Mouse (Mus musculus): ENCODE measurements around the gene Muc3. TPM values are rescaled to one million over a fixed set of nuclear protein-coding genes. Genes with fewer than 3 reads are reported as not detected.

Muc3 gene
- polyA plus RNA-seq, 1 experiment from 2014 or later, result not detected

DNA sequence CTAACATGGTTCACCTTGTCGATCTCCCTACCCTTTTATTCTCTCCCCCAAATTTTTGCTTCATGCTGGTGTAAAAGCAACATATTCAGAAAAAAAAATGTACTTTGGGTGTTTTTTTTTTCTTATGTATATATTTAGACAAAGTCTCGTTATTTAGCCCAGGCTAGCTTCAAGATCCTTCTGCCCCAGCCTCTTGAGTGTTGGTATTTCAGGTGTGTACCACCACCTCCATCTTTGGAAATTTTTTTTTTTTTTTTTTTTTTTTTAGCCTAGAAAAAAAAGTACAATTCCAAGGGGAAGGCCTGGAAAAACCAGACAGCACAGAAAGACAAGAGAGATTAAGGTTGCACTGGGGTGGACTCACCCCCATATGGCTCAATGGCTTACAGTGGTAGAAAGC lies 32.1 kb downstream of the Muc3 start:
- peaks cover 32% of the 10 kb centered on the region for H3K9me3 ChIP-seq (replicated peaks; ENCODE audit: control insufficient read depth, low read length)
- peaks cover 30% of the 10 kb centered on the region for H3K36me3 ChIP-seq (ENCODE audit: control insufficient read depth, insufficient read depth)
- peak overlapping the region; percentile 81 for H3K4me3 ChIP-seq (ENCODE audit: low read depth, low read length)
- no peak for ATAC-seq (ENCODE audit: low read depth)
- peak overlapping the region; percentile 99 for H3K27ac ChIP-seq (ENCODE audit: low read length)
- peak overlapping the region; percentile 85 for H3K9ac ChIP-seq (ENCODE audit: low read depth, low read length)
- H3K27me3 ChIP-seq (ENCODE audit: control insufficient read depth, insufficient read depth, low read depth, low read length), result no peaks in the 10 kb centered on the region
- 63% methylated on average over 2 of the region's 2 CpGs for WGBS (ENCODE audit: insufficient replicate concordance)
- peak overlapping the region; percentile 79 for H3K4me2 ChIP-seq (ENCODE audit: low read depth, low read length)
- peaks cover 24% of the 10 kb centered on the region for H3K4me1 ChIP-seq (ENCODE audit: control insufficient read depth, low read depth, low read length)

DNA sequence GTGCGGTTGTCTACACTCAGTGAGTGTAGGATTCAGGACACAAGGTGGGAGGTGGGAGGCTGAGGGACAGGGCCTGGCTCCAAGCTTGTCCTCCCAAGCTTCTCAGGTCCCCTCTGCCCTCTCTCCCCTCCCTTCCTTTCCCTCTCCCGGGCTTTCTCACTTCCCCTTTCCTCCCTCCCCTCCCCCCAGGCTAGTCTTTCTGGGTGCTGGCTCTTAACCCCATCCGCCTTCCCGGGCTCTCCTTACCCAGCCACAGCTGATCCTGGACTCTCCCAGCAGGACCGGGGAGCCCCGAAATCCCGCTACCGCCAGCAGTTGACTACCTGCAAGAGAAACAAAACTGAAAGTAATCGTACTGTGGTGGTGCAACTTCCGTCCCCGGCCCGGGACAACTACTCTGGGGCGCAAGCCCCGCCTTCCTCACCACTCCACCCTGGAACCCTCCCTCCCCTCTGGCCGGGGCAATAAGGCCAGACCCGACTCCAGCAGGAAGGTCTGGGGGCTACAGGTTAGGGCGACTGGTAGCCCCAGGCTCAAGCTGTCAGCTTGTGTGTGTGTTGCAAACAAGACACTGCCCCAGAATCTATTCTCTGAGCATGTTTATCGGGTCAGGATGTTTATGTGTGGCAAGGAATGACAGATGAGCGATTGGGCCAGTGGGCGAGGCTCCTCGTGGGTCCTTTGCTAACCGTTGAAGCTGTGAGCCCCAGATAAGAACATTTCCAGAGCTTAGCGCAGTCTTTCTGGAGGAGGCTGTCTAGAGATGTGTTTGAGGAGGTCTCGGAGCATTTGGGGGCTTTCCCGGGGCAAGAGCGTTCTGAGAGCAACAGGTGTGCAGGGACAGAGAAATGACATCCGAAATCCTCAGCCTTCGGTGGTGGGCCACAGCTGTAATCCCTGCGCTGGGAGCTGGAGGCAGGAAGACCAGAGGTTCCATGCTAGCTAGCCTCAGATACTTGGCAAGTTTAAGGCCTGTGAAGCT lies 33.0 kb downstream of the Muc3 start, which contains the start of gene Trim56:
Gene Trim56 (minus strand): TSS at position 344 of the 982 bp plus-strand sequence.
- 4% methylated on average over 29 of the region's 29 CpGs for WGBS (ENCODE audit: insufficient replicate concordance)
- H3K9ac ChIP-seq (ENCODE audit: low read depth, low read length), result peak within 1 kb of the TSS; percentile 85
- peak within 1 kb of the TSS; percentile 79 for H3K4me2 ChIP-seq (ENCODE audit: low read depth, low read length)
- peaks cover 40% of the 10 kb centered on the region for H3K9me3 ChIP-seq (replicated peaks; ENCODE audit: control insufficient read depth, low read length)
- peaks cover 24% of the 10 kb centered on the region for H3K4me1 ChIP-seq (ENCODE audit: control insufficient read depth, low read depth, low read length)
- ATAC-seq (ENCODE audit: low read depth), result peak; percentile 93
- H3K27me3 ChIP-seq (ENCODE audit: control insufficient read depth, insufficient read depth, low read depth, low read length), result no peaks in the 10 kb centered on the region
- peak within 1 kb of the TSS; percentile 81 for H3K4me3 ChIP-seq (ENCODE audit: low read depth, low read length)
- H3K36me3 ChIP-seq (ENCODE audit: control insufficient read depth, insufficient read depth), result peaks cover 38% of the 10 kb centered on the region
- peak within 1 kb of the TSS; percentile 99 for H3K27ac ChIP-seq (ENCODE audit: low read length)

DNA sequence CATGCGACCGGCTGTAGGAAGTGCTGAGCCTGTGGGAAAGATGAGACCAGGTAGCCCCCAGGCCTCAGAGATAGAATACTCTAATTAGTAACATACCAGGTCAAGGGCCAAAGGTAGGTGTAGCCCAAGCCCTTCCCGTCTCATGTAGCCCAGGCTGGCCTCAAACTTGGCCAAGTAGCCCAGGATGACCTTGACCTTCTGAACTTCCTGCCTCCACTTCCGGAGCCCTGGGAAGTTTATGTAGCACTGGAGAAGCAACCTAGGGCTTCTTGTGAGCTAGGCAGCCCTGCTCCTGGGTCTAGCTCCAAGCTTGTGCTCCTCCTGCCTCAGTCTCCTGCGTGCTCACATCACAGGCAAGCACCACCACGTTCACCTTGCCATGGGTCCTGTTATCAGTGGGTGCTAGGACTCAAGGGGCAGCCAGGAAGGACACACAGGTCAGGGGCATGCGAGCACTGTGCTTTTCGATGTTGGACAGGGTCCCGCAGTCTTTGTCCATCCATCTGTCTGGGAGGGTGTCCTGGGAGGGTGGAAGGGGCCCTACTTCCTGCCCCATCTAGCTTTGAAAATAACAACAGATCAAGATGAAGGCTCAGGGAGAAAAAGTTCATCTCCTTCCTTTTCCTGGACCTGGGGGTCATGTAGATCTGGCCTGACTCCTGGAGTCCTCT lies 34.1 kb downstream of the Muc3 start:
- peaks cover 49% of the 10 kb centered on the region for H3K36me3 ChIP-seq (ENCODE audit: control insufficient read depth, insufficient read depth)
- WGBS (ENCODE audit: insufficient replicate concordance), result 56% methylated on average over 9 of the region's 9 CpGs
- H3K27ac ChIP-seq (ENCODE audit: low read length), result peak overlapping the region; percentile 99
- peak overlapping the region; percentile 79 for H3K4me2 ChIP-seq (ENCODE audit: low read depth, low read length)
- peak overlapping the region; percentile 81 for H3K4me3 ChIP-seq (ENCODE audit: low read depth, low read length)
- H3K9ac ChIP-seq (ENCODE audit: low read depth, low read length), result peak overlapping the region; percentile 85
- no peaks in the 10 kb centered on the region for H3K27me3 ChIP-seq (ENCODE audit: control insufficient read depth, insufficient read depth, low read depth, low read length)
- no peak for ATAC-seq (ENCODE audit: low read depth)
- peaks cover 51% of the 10 kb centered on the region for H3K9me3 ChIP-seq (replicated peaks; ENCODE audit: control insufficient read depth, low read length)
- H3K4me1 ChIP-seq (ENCODE audit: control insufficient read depth, low read depth, low read length), result peaks cover 24% of the 10 kb centered on the region

DNA sequence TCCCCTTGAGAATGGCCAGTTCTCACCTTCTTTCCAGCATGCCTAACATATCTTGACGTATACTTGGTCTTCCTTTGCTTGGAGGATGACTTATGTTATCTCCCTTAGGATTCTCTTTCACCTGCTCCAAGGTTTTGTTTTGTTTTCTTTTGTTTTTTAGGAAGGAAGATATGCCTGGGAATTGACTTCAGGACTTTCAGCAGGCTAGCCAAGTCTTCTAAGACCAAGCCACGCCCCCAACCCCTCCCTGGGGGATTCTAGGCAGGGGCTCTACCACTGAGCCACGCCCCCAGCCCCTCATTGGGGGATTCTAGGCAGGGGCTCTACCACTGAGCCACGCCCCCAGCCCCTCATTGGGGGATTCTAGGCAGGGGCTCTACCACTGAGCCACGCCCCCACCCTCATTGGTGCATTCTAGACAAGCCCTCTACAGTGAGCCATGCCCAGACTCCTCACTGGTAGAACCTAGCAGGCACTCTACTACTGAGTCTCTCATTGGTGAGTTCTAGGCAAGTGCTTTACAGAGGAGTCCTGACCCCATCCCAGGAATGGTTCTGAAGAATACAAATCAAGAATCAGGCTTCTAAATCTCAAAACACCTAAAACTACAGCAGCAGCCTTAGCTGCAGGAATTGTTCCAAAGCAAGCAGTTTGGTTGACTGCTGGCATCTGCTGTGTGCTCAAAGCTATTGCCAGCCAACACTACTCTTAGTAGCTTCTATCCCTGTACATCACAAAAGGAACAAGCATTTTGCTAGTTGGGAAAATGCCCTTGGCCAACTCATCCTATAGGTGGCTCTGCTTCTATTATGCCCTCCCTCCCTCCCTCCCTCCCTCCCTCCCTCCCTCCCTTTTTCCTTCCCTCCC lies 37.3 kb downstream of the Muc3 start:
- Histone ChIP-seq H3K27me3 (ENCODE audit: control insufficient read depth, insufficient read depth, low read depth, low read length) (no peaks in the 10 kb centered on the region), H3K9ac (ENCODE audit: low read depth, low read length) (no peak overlapping the region), H3K4me3 (ENCODE audit: low read depth, low read length) (no peak overlapping the region), H3K4me2 (ENCODE audit: low read depth, low read length) (no peak overlapping the region), H3K27ac (ENCODE audit: low read length) (no peak overlapping the region), H3K4me1 (ENCODE audit: control insufficient read depth, low read depth, low read length) (peaks cover 19% of the 10 kb centered on the region), H3K9me3 (replicated peaks; ENCODE audit: control insufficient read depth, low read length) (peaks cover 49% of the 10 kb centered on the region), H3K36me3 (ENCODE audit: control insufficient read depth, insufficient read depth) (peaks cover 51% of the 10 kb centered on the region)
- 96% methylated on average over 5 of the region's 5 CpGs for WGBS (ENCODE audit: insufficient replicate concordance)
- no peak for ATAC-seq (ENCODE audit: low read depth)

DNA sequence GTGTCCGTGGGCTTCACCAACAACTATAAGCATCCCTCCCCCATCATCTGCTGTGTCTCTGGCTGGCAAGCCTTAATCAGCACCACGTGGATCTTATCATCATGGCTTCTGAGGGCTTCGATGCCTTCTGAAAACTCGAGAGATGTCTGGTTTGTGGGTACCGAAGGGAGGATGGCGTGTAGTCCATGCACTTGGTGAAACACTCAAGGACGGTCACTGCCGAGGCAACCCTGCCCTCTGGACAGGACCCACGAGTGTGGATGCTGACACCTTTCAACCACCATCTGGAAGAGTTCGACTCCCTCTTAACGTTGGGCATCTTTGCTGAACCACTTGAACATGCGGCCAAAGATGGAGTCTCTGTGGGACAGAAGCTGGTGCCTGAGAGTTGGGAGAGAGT lies 38.3 kb downstream of the Muc3 start:
- Histone ChIP-seq H3K9ac (ENCODE audit: low read depth, low read length) (no peak overlapping the region), H3K4me3 (ENCODE audit: low read depth, low read length) (no peak overlapping the region), H3K4me2 (ENCODE audit: low read depth, low read length) (no peak overlapping the region), H3K4me1 (ENCODE audit: control insufficient read depth, low read depth, low read length) (peaks cover 21% of the 10 kb centered on the region), H3K36me3 (ENCODE audit: control insufficient read depth, insufficient read depth) (peaks cover 51% of the 10 kb centered on the region), H3K27ac (ENCODE audit: low read length) (no peak overlapping the region), H3K9me3 (replicated peaks; ENCODE audit: control insufficient read depth, low read length) (peaks cover 49% of the 10 kb centered on the region), H3K27me3 (ENCODE audit: control insufficient read depth, insufficient read depth, low read depth, low read length) (no peaks in the 10 kb centered on the region)
- no peak for ATAC-seq (ENCODE audit: low read depth)
- 92% methylated on average over 12 of the region's 12 CpGs for WGBS (ENCODE audit: insufficient replicate concordance)

DNA sequence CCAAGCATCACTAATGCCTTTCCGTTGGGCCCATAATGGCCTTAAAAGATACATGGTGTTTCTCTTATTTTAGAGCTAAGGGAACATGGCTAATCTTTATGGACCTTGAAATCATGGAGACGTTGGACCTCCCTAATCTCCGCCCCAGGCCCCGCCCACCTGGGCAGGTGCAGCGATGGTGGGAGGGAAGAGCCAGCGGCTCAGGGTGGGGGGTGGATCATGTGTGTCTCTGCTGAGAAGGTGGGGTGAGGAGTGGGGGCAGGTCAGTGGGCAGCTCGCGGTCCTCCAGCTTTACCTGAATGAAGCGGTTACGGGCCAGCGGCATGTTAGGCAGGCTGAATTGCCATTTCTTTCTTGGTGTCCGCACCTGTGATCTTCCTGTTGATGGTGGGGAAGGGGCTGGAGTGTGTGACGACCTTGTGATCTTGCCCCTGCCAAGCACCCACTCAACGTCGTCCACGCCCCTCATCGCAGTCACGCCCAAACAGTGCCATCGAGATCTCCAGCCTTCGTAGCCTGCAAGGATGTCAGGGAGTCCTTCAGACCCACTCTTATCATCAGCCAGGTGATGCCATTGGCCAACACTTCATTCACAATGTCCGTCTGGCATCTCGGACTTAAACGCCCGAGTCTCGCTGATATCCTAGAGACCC lies 39.1 kb downstream of the Muc3 start:
- WGBS (ENCODE audit: insufficient replicate concordance), result 62% methylated on average over 25 of the region's 25 CpGs

DNA sequence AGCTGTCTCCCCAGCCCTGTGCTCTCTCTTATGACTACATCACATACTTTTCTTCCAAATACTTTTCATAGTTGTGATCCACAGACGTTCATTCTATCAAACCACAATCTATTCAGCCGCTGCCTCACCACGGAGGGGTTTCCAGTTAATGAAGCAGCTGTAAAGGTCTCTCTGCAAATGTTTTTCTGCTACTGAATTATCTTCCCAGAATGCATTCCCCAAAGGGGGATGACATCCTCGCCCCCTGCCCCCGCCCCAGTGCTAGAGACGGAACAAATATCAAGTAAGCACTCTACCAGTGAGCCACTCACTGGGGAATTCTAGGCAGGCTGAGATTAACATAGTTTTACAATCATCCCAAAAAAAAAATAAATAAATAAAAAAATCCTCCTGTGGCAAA lies 41.0 kb downstream of the Muc3 start:
- WGBS (ENCODE audit: insufficient replicate concordance), result 55% methylated on average over 6 of the region's 6 CpGs

More for the DNA sequence above, 39.1 kb downstream of the Muc3 start:
- Histone ChIP-seq H3K4me2 (ENCODE audit: low read depth, low read length) (no peak overlapping the region), H3K9ac (ENCODE audit: low read depth, low read length) (no peak overlapping the region), H3K36me3 (ENCODE audit: control insufficient read depth, insufficient read depth) (peaks cover 52% of the 10 kb centered on the region), H3K4me1 (ENCODE audit: control insufficient read depth, low read depth, low read length) (peaks cover 25% of the 10 kb centered on the region), H3K27ac (ENCODE audit: low read length) (no peak overlapping the region), H3K9me3 (replicated peaks; ENCODE audit: control insufficient read depth, low read length) (peaks cover 49% of the 10 kb centered on the region), H3K27me3 (ENCODE audit: control insufficient read depth, insufficient read depth, low read depth, low read length) (no peaks in the 10 kb centered on the region), H3K4me3 (ENCODE audit: low read depth, low read length) (no peak overlapping the region)
- ATAC-seq (ENCODE audit: low read depth), result no peak

DNA sequence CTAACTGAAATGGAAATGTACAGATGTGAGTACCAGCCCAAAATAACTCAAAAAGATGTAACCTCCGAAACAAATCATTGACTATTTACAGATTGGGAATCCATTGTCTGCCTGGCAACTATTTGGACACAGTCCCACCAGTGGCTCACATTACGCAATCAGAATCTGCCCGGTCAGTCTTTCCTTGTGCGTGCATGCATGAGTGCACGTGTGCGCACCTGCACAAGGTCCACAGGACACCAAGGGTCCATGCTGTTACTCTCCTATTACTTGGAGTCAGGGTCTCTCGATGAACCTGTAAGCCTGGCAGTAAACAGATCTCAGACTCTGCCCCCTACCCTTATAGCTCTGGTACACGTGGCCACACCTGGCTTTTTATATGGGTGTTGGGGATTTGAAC lies 41.5 kb downstream of the Muc3 start:
- Histone ChIP-seq H3K9ac (ENCODE audit: low read depth, low read length) (no peak overlapping the region), H3K36me3 (ENCODE audit: control insufficient read depth, insufficient read depth) (peaks cover 28% of the 10 kb centered on the region), H3K4me1 (ENCODE audit: control insufficient read depth, low read depth, low read length) (peaks cover 42% of the 10 kb centered on the region), H3K27me3 (ENCODE audit: control insufficient read depth, insufficient read depth, low read depth, low read length) (no peaks in the 10 kb centered on the region), H3K9me3 (replicated peaks; ENCODE audit: control insufficient read depth, low read length) (peaks cover 26% of the 10 kb centered on the region), H3K4me3 (ENCODE audit: low read depth, low read length) (no peak overlapping the region), H3K27ac (ENCODE audit: low read length) (no peak overlapping the region), H3K4me2 (ENCODE audit: low read depth, low read length) (no peak overlapping the region)
- no peak for ATAC-seq (ENCODE audit: low read depth)
- WGBS (ENCODE audit: insufficient replicate concordance), result 72% methylated on average over 8 of the region's 8 CpGs

More for the DNA sequence above, 41.0 kb downstream of the Muc3 start:
- Histone ChIP-seq H3K4me3 (ENCODE audit: low read depth, low read length) (no peak overlapping the region), H3K27ac (ENCODE audit: low read length) (no peak overlapping the region), H3K4me1 (ENCODE audit: control insufficient read depth, low read depth, low read length) (peaks cover 39% of the 10 kb centered on the region), H3K36me3 (ENCODE audit: control insufficient read depth, insufficient read depth) (peaks cover 33% of the 10 kb centered on the region), H3K27me3 (ENCODE audit: control insufficient read depth, insufficient read depth, low read depth, low read length) (no peaks in the 10 kb centered on the region), H3K4me2 (ENCODE audit: low read depth, low read length) (no peak overlapping the region), H3K9me3 (replicated peaks; ENCODE audit: control insufficient read depth, low read length) (peaks cover 30% of the 10 kb centered on the region), H3K9ac (ENCODE audit: low read depth, low read length) (no peak overlapping the region)
- ATAC-seq (ENCODE audit: low read depth), result no peak

All from liver, embryonic 16.5 days (tissue).